Mouse (Mus musculus): Measurements from ENCODE around the gene Ebf1. TPM values are rescaled to one million over a fixed set of nuclear protein-coding genes. Genes with fewer than 3 reads are reported as not detected.

The Ebf1 gene
- polyA plus RNA-seq, 1 experiment, result 2.3 TPM

DNA sequence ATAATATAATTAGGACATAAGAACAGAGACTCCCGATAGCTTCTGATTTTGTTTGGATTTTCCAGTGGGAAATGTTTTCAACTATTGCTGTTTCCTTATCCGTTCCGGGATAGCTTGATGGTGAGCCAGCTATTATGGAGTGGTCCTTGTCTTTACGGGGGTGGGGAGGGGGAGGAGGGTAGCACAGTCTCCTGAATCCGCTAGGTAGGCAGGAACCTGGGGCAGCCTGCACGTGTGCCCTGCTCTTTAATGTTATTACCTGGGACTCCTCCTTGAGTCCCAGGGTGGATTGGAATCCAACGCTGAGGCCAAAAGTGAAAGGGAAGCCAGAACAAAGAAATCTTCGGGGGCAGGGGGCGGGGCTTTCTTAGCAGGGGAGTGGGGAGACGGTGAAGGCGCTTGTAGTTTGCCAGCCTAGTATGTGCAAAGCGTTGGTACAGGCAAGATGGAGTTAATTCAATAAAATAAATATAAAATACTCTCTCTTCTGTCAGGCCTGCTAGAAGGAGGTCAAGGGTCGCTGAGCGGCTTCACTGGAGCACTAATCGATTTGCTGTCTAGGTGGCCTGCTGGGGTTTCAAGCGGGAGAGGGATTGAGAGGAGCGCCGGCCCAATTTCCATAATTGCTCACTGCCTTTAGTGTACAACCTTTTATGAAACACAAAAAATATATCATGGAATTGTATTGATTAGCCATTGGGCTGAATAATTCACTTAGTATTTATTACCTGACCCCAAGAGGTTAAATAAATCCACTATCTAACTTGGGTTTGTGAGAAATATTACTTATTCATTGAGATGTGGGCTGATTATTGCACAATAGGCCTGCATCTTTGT is 65.8 kb downstream of the Ebf1 start:
- TF ChIP-seq CTCF (IDR thresholded peaks at IDR 0.05; ENCODE audit: low read depth, low read length) (no peak), POLR2A (IDR thresholded peaks at IDR 0.05; ENCODE audit: insufficient read depth, low read length) (no peak), EP300 (IDR thresholded peaks at IDR 0.05; ENCODE audit: insufficient read depth, low read depth, low read length) (no peak)
- Histone ChIP-seq H3K9ac (ENCODE audit: low read depth, poor library complexity, severe bottlenecking) (no peak overlapping the region), H3K9me3 (replicated peaks; ENCODE audit: control insufficient read depth, insufficient read depth, low read length, poor library complexity, severe bottlenecking) (no peaks in the 10 kb centered on the region), H3K27me3 (ENCODE audit: control insufficient read depth, insufficient read depth, low read length, poor library complexity, severe bottlenecking) (no peaks in the 10 kb centered on the region), H3K36me3 (ENCODE audit: control insufficient read depth, insufficient read depth, low read length, poor library complexity, severe bottlenecking) (no peaks in the 10 kb centered on the region), H3K4me3 (ENCODE audit: low read depth, low read length) (no peak overlapping the region), H3K27ac (ENCODE audit: insufficient read depth, low read length) (no peak overlapping the region), H3K4me1 (ENCODE audit: control insufficient read depth, insufficient read depth, low read length) (no peaks in the 10 kb centered on the region)

DNA sequence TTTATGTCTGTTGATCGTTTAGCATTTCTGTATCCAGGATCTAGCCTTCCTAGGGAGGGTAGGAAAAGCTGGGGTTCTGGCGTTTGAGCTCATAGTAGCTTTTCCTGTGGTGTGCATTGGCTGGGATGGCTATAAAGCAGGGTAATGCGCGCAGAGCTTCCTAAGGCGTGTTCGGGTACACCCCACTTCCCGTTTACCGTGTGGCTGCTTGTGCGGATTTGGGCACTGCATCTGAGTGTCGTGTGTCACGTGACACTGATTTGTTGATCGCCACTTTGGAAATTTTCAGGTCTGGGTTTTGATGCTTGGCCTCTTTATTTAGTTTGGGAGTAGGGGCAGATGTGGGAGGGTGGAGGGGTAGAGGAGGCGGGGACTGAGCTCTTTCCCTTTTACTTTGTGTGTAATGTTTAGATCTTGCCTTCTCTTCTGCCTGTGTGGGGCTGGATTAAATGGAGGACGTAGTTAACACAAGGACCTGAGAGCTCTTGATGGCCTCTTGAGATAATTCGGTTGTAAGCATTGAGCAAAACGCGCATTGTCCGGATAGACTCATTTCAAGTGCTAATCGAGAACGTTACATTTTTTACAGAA is 67.5 kb downstream of the Ebf1 start:
- no peak overlapping the region for H3K4me3 ChIP-seq (ENCODE audit: low read depth, low read length)
- no peaks in the 10 kb centered on the region for H3K36me3 ChIP-seq (ENCODE audit: control insufficient read depth, insufficient read depth, low read length, poor library complexity, severe bottlenecking)
- no peaks in the 10 kb centered on the region for H3K4me1 ChIP-seq (ENCODE audit: control insufficient read depth, insufficient read depth, low read length)
- no peak for TF ChIP-seq EP300 (IDR thresholded peaks at IDR 0.05; ENCODE audit: insufficient read depth, low read depth, low read length)
- TF ChIP-seq CTCF (IDR thresholded peaks at IDR 0.05; ENCODE audit: low read depth, low read length), result no peak
- TF ChIP-seq POLR2A (IDR thresholded peaks at IDR 0.05; ENCODE audit: insufficient read depth, low read length), result no peak
- no peak overlapping the region for H3K27ac ChIP-seq (ENCODE audit: insufficient read depth, low read length)
- no peaks in the 10 kb centered on the region for H3K9me3 ChIP-seq (replicated peaks; ENCODE audit: control insufficient read depth, insufficient read depth, low read length, poor library complexity, severe bottlenecking)
- H3K9ac ChIP-seq (ENCODE audit: low read depth, poor library complexity, severe bottlenecking), result no peak overlapping the region
- no peaks in the 10 kb centered on the region for H3K27me3 ChIP-seq (ENCODE audit: control insufficient read depth, insufficient read depth, low read length, poor library complexity, severe bottlenecking)

DNA sequence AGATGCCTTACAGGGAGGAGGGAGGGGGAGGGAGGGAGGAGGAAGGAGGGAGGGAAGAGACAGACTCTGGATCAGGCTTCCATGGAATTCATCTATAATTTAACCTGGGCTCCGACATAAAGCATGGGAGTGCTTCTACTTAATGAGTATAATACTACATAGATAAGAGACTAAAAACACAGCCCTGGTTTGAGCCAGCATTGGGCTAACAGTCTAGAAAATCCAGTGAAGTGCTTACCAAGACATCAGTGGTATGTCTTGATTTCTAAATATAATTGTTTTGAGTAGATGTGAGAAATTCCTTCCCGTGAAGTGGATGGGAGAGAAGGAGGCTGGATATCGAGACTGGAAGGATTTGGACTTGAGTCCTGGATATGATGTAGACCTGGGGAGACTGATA is 68.0 kb downstream of the Ebf1 start:
- Histone ChIP-seq H3K27me3 (ENCODE audit: control insufficient read depth, insufficient read depth, low read length, poor library complexity, severe bottlenecking) (no peaks in the 10 kb centered on the region), H3K4me1 (ENCODE audit: control insufficient read depth, insufficient read depth, low read length) (no peaks in the 10 kb centered on the region), H3K9ac (ENCODE audit: low read depth, poor library complexity, severe bottlenecking) (no peak overlapping the region), H3K27ac (ENCODE audit: insufficient read depth, low read length) (no peak overlapping the region), H3K36me3 (ENCODE audit: control insufficient read depth, insufficient read depth, low read length, poor library complexity, severe bottlenecking) (no peaks in the 10 kb centered on the region), H3K4me3 (ENCODE audit: low read depth, low read length) (no peak overlapping the region), H3K9me3 (replicated peaks; ENCODE audit: control insufficient read depth, insufficient read depth, low read length, poor library complexity, severe bottlenecking) (no peaks in the 10 kb centered on the region)
- TF ChIP-seq CTCF (IDR thresholded peaks at IDR 0.05; ENCODE audit: low read depth, low read length) (no peak), POLR2A (IDR thresholded peaks at IDR 0.05; ENCODE audit: insufficient read depth, low read length) (no peak), EP300 (IDR thresholded peaks at IDR 0.05; ENCODE audit: insufficient read depth, low read depth, low read length) (no peak)

DNA sequence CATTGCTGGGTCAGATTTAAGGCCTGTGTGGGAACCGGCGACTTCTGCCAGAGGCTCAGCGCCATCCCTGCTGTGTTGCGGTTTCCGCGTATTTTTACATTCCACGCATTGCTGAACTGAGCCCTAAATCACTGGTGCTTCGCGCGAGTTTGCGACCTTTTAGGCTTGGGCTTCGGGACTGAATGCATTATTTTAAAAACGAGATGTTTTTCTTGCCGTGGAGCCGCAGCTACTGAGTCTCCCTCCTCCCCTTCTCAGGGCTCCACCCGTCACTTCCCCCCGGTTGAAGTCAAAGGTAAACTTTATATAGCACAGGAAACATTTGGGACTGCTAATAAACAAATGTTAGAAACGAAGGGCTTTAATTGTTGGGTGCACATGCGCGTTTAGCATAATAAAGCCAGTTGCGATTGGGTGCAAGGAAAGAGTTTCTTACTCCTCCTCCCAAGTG is 68.8 kb downstream of the Ebf1 start:
- H3K4me1 ChIP-seq (ENCODE audit: control insufficient read depth, insufficient read depth, low read length), result no peaks in the 10 kb centered on the region
- no peak overlapping the region for H3K27ac ChIP-seq (ENCODE audit: insufficient read depth, low read length)

DNA sequence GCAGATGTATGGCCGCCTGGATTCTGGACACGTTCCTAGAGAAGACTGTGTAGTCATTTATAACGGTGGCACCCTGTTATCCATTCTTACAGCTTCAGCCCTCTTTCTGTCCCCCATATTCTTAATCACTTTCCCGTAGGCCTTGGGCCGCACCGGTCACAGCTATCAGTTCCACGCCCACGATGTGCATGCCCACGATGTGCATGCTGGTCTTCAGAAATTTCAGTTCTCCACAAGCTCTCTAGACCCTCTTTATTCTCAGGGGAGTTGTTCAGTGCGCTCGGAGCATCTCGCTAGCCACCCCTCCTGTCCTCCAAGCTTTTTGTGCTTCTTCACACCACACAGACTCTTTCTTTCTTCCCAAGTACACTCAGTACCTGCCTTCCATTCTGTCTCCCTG is 69.3 kb downstream of the Ebf1 start:
- Histone ChIP-seq H3K4me1 (ENCODE audit: control insufficient read depth, insufficient read depth, low read length) (no peaks in the 10 kb centered on the region), H3K36me3 (ENCODE audit: control insufficient read depth, insufficient read depth, low read length, poor library complexity, severe bottlenecking) (no peaks in the 10 kb centered on the region), H3K27me3 (ENCODE audit: control insufficient read depth, insufficient read depth, low read length, poor library complexity, severe bottlenecking) (no peaks in the 10 kb centered on the region), H3K9ac (ENCODE audit: low read depth, poor library complexity, severe bottlenecking) (no peak overlapping the region), H3K27ac (ENCODE audit: insufficient read depth, low read length) (no peak overlapping the region), H3K9me3 (replicated peaks; ENCODE audit: control insufficient read depth, insufficient read depth, low read length, poor library complexity, severe bottlenecking) (no peaks in the 10 kb centered on the region), H3K4me3 (ENCODE audit: low read depth, low read length) (no peak overlapping the region)
- TF ChIP-seq CTCF (IDR thresholded peaks at IDR 0.05; ENCODE audit: low read depth, low read length) (no peak), EP300 (IDR thresholded peaks at IDR 0.05; ENCODE audit: insufficient read depth, low read depth, low read length) (no peak), POLR2A (IDR thresholded peaks at IDR 0.05; ENCODE audit: insufficient read depth, low read length) (no peak)

More for the DNA sequence above, 68.8 kb downstream of the Ebf1 start:
- H3K27me3 ChIP-seq (ENCODE audit: control insufficient read depth, insufficient read depth, low read length, poor library complexity, severe bottlenecking), result no peaks in the 10 kb centered on the region
- TF ChIP-seq EP300 (IDR thresholded peaks at IDR 0.05; ENCODE audit: insufficient read depth, low read depth, low read length), result no peak
- TF ChIP-seq CTCF (IDR thresholded peaks at IDR 0.05; ENCODE audit: low read depth, low read length), result no peak
- no peak for TF ChIP-seq POLR2A (IDR thresholded peaks at IDR 0.05; ENCODE audit: insufficient read depth, low read length)
- H3K9me3 ChIP-seq (replicated peaks; ENCODE audit: control insufficient read depth, insufficient read depth, low read length, poor library complexity, severe bottlenecking), result no peaks in the 10 kb centered on the region
- peak overlapping the region; percentile 17; the same call in 1 of the 2 replicates for H3K4me3 ChIP-seq (ENCODE audit: low read depth, low read length)
- H3K36me3 ChIP-seq (ENCODE audit: control insufficient read depth, insufficient read depth, low read length, poor library complexity, severe bottlenecking), result no peaks in the 10 kb centered on the region
- H3K9ac ChIP-seq (ENCODE audit: low read depth, poor library complexity, severe bottlenecking), result 0 out of 2 replicates have a peak overlapping the region, but pooled peaks have one; percentile 50

DNA sequence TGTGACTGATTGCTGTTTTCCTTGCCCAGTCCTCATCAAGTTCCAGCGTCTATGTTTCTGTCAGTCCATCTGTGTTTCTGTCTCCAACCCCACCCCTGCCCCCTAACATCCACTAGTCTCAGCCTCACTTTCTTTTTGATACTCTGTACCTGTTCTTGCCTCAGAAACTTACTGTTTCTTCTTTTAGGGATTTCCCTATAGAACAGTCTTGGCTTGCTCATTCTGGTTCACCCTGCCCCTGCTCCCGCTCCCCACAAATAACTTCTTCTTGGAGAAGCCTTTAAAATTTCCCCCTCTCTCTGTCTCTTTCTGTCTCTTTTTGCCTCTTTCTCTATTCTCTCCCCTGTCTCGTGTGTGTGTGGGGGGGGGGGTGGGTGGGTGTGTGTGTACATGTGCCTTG is 71.4 kb downstream of the Ebf1 start:
- Histone ChIP-seq H3K9ac (ENCODE audit: low read depth, poor library complexity, severe bottlenecking) (no peak overlapping the region), H3K27ac (ENCODE audit: insufficient read depth, low read length) (no peak overlapping the region), H3K4me3 (ENCODE audit: low read depth, low read length) (no peak overlapping the region), H3K4me1 (ENCODE audit: control insufficient read depth, insufficient read depth, low read length) (no peaks in the 10 kb centered on the region), H3K27me3 (ENCODE audit: control insufficient read depth, insufficient read depth, low read length, poor library complexity, severe bottlenecking) (no peaks in the 10 kb centered on the region), H3K9me3 (replicated peaks; ENCODE audit: control insufficient read depth, insufficient read depth, low read length, poor library complexity, severe bottlenecking) (no peaks in the 10 kb centered on the region), H3K36me3 (ENCODE audit: control insufficient read depth, insufficient read depth, low read length, poor library complexity, severe bottlenecking) (no peaks in the 10 kb centered on the region)
- TF ChIP-seq POLR2A (IDR thresholded peaks at IDR 0.05; ENCODE audit: insufficient read depth, low read length) (no peak), CTCF (IDR thresholded peaks at IDR 0.05; ENCODE audit: low read depth, low read length) (no peak)
